Mouse (Mus musculus) cortical plate, adult 2 months (tissue): ENCODE measurements around the gene Phyh. TPM values are rescaled to one million over a fixed set of nuclear protein-coding genes. Genes with fewer than 3 reads are reported as not detected.

Experiments
- H3K27ac ChIP-seq: fragments of 200-500 bp; 2 replicates; pipeline ENCODE4 v1.5.1; 2012; ENCODE audit warnings: low read length, control low read depth, inconsistent platforms; ENCODE audit not compliant: insufficient read depth
- H3K4me1 ChIP-seq: fragments of 200-500 bp; 2 replicates; pipeline ENCODE4 v1.6.1; 2011; ENCODE audit warnings: low read length; ENCODE audit not compliant: control insufficient read depth, insufficient read depth
- H3K4me3 ChIP-seq: fragments of 200-500 bp; 2 replicates; pipeline ENCODE4 v1.5.1; 2011; ENCODE audit warnings: mild to moderate bottlenecking, low read length, control low read depth; ENCODE audit not compliant: insufficient read depth
- CTCF ChIP-seq: fragments of 200-500 bp; IDR thresholded peaks from 2 replicates; pipeline ENCODE4 v1.5.1; 2011; ENCODE audit warnings: mild to moderate bottlenecking, control low read depth, low read length; ENCODE audit not compliant: insufficient read depth; ENCODE audit errors: extremely low read depth
- POLR2A ChIP-seq: fragments of 200-500 bp; IDR thresholded peaks from 2 replicates; pipeline ENCODE4 v1.6.1; 2011; ENCODE audit warnings: mild to moderate bottlenecking, low read length, control low read depth; ENCODE audit not compliant: insufficient read depth; ENCODE audit errors: extremely low read depth
- polyA plus RNA-seq: library from polyadenylated mRNA; depleted of rRNA; stranded (reverse); fragments of >200 nt; gene quantifications from 2 replicates; pipeline ENCODE4 v1.2.3, GENCODE M21; 2012

Gene Phyh
- polyA plus RNA-seq, 1 experiment, result 133 TPM

GRCm38 (mm10) chr2:4950986-4951385 is 32.2 kb downstream of the Phyh start:
- Histone ChIP-seq H3K27ac (no peak overlapping the region), H3K4me1 (no peaks in the 10 kb centered on the region), H3K4me3 (no peak overlapping the region)
- TF ChIP-seq POLR2A (no peak), CTCF (no peak)

DNA sequence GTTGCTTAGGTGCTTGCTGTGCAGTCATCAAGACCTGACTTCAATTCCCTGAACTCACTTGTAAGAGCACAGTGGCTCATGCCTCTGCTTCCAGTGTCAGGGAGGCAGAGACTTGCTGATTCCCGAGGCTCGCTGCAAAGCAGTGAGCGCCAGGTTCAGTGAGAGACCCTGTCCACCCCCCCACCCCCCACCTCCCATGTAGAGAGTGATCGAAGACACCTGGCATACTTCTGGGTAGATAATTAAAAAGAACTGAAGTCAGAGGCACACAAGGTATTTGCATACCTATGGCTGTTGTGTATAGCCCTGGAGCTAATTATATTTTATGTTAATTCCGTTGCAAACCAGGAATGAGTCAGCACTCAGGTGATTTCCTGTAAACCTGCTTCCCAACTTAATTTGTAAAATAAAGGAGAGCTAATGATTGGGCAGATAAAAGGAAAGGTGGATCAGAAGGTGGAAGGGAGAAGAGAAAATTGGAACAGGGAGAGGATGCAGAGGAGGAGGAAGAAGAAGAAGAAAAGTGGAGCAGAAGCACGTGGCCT is 35.5 kb downstream of the Phyh start:
- no peak for TF ChIP-seq POLR2A
- no peak overlapping the region for H3K27ac ChIP-seq
- H3K4me1 ChIP-seq, result no peaks in the 10 kb centered on the region
- no peak overlapping the region for H3K4me3 ChIP-seq

DNA sequence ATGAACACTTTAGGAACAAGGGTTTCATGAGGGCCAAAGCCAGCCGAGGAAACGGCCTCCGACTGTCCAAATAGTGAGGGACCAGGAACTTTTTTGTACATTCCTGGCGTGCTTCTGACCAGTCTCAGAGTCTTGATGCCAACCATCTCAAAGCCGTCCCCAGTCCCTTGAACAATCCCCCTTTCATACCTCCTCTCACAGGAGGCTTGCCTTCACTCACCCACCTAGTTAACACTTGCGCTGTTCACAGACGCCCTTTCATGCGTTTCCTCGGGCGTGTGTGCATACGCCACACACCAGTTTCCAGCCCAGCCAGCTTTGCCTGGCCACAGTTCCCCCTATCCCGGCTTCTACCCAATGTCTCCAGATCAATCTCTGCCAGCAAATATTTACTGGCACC is 39.2 kb downstream of the Phyh start:
- no peak for TF ChIP-seq CTCF
- TF ChIP-seq POLR2A, result no peak
- Histone ChIP-seq H3K4me1 (no peaks in the 10 kb centered on the region), H3K27ac (no peak overlapping the region), H3K4me3 (no peak overlapping the region)

- Histone ChIP-seq H3K4me3 (no peak overlapping the region), H3K4me1 (no peaks in the 10 kb centered on the region), H3K27ac (no peak overlapping the region)
- no peak for TF ChIP-seq CTCF
- no peak for TF ChIP-seq POLR2A
These were observed 49.0 kb downstream of the Phyh start for GRCm38 (mm10) chr2:4967806-4968205.

DNA sequence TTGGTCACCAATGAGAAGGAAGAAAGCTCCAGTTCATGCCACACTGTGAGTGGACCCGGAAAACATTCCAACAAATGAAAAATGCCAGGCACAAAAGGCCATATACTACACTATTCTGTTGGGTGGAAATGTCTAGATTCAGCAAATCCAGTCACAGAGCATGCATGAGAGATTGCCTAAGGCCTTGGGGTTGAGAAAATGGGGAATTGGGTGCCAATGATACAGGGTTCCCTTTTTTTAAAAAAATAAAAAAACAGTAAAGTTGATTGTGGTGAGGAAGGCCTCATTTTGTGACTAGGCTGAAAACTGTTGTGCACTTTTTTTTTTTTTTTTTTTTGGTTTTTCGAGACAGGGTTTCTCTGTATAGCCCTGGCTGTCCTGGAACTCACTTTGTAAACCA is 50.3 kb downstream of the Phyh start:
- Histone ChIP-seq H3K4me1 (no peaks in the 10 kb centered on the region), H3K4me3 (no peak overlapping the region), H3K27ac (no peak overlapping the region)
- no peak for TF ChIP-seq POLR2A
- TF ChIP-seq CTCF, result no peak

DNA sequence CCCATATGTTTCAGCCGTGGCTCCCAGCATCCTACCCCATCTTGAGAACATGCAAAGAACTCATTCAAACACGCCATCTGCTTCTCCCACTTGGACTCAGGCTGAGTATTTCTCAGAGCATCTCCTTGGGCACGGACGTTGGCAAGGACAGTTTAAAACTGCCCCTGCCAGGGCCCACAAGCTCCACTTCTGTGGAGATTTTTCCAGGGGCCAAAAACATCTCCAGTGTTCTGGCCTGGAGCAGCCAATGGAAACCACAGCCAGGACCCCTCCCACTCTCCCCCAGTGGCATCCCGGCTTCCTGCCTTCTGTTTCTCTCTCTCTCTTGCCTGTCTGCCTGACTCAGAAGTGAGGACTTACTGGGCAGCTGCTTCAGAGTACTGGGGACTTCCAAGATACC is 57.0 kb downstream of the Phyh start, which contains the start of gene Ucma:
Gene Ucma, plus strand, starts transcription at position 316 of the 400 bp plus-strand sequence.
- Histone ChIP-seq H3K27ac (no peak within 1 kb of the TSS), H3K4me1 (no peaks in the 10 kb centered on the region), H3K4me3 (no peak within 1 kb of the TSS)
- TF ChIP-seq POLR2A, result no peak
- no peak for TF ChIP-seq CTCF

- Histone ChIP-seq H3K27ac (no peak overlapping the region), H3K4me1 (no peaks in the 10 kb centered on the region), H3K4me3 (no peak overlapping the region)
- no peak for TF ChIP-seq POLR2A
- TF ChIP-seq CTCF, result no peak
These were observed 59.3 kb downstream of the Phyh start for GRCm38 (mm10) chr2:4978091-4978490.

DNA sequence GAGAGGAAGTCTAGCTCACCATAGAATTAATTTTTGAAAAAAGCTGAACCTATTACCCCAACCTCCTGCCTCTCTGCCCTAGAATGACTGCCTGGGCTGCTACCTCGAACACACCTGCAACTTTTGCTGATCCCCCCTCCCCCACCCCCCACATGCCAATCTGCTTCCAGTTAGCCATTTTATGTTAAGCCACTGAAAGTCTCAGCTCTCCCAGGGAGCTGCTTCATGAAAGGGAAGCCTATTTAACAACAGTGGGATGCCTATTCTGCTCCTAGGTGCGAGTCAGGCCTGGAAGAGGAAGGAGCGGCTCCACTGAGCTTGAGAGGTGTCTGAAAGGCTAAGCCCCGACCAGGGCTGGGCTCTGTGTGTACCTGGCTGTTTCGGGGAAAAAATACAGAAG is 65.2 kb downstream of the Phyh start:
- H3K27ac ChIP-seq, result no peak overlapping the region
- no peak overlapping the region for H3K4me3 ChIP-seq
- H3K4me1 ChIP-seq, result no peaks in the 10 kb centered on the region
- TF ChIP-seq CTCF, result no peak
- no peak for TF ChIP-seq POLR2A

GRCm38 (mm10) chr2:4985000-4985399 is 66.2 kb downstream of the Phyh start:
- no peak for TF ChIP-seq POLR2A
- TF ChIP-seq CTCF, result no peak
- H3K27ac ChIP-seq, result no peak overlapping the region
- no peak overlapping the region for H3K4me3 ChIP-seq

DNA sequence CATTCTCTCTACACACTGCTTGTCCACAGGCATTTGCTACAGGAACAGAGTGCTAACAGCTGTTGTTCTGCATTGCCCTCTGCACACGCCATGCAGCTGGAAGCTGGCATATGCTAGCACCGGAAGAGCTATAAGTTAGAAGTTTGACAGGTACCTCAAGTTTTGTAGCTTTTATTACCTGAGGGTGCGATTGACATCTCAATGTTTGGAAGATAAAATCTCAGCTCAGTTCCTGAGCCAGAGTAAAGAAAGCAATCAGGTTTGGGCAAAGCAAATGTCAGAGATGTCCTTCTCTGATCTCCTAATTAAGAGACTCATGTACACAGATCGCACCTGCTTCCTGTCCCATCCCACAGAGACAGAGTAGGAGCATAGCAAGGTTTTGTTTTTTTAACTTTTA is 68.0 kb downstream of the Phyh start:
- no peak overlapping the region for H3K27ac ChIP-seq
- TF ChIP-seq CTCF (no peak), POLR2A (no peak)
- no peaks in the 10 kb centered on the region for H3K4me1 ChIP-seq
- H3K4me3 ChIP-seq, result no peak overlapping the region

More at GRCm38 (mm10) chr2:4985000-4985399, 66.2 kb downstream of the Phyh start:
- H3K4me1 ChIP-seq, result no peaks in the 10 kb centered on the region
